Mouse (Mus musculus): Measurements from ENCODE around the gene Fam183b. TPM values are rescaled to one million over a fixed set of nuclear protein-coding genes. Genes with fewer than 3 reads are reported as not detected.
A peak's percentile ranks its signal among the peaks of the same experiment; 100 is the strongest.
"Not testable (repeated sequence)": the region's sequence is repeated elsewhere in the genome, so short reads cannot be mapped to it uniquely, and the experiment has no call there.

Fam183b gene
- not detected in 2 replicates for total RNA-seq (2014; fragmentation: Nextera tagmentation)
- not detected in 2 replicates for total RNA-seq (2017)
- not detected in 2 replicates for polyA plus RNA-seq (2012)

DNA sequence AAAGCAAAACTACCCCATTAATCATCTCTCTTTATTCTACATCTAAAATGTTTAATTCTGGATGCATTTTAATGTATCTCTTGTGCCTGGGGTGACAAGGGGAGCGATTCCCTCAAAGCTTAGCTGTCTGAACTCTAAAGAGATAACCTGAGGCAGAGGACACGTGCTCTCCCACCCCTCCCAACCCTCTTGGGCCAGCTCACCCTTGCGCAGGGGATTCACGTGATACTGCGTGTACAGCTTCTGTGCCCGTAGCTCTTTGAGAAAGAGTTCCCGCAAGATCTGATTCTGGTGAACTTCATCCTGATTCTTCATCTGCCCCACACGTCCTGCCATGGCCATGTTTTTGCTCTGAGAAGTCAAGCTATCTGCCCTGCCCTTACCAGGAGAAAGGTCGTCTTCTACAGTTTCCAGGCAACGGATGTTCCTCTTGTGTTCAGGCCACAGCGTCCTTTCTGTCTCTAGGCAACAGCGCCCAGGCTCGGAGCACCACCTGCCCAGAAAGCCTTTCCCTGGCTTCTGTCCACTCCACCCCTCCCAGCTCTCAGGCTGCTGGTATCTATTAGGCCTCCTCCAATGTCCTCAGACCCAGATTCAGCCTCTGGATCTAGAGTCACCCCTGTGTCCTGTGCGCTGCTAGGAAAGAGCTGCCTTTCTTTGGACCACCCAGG, at the start of gene Fam183b:
Gene Fam183b, minus strand, starts transcription at position 403 of the 671 bp plus-strand sequence.
- Histone ChIP-seq H3K4me3 (ENCODE audit: low read depth, low read length) (no peak within 1 kb of the TSS), H3K27me3 (ENCODE audit: insufficient read depth, low read length) (peaks cover 10% of the 10 kb centered on the region), H3K36me3 (replicated peaks) (no peaks in the 10 kb centered on the region), H3K4me1 (ENCODE audit: insufficient read depth, low read depth, low read length) (no peaks in the 10 kb centered on the region), H3K9me3 (replicated peaks) (no peaks in the 10 kb centered on the region)
- no peak for ATAC-seq (ENCODE audit: extremely low read depth, insufficient number of reproducible peaks, low FRiP score, poor library complexity, severe bottlenecking)
- TF ChIP-seq TAL1 (conservative IDR thresholded peaks at IDR 0.05; ENCODE audit: low read depth, low read length) (no peak), POLR2AphosphoS5 (IDR thresholded peaks at IDR 0.05; ENCODE audit: insufficient replicate concordance, low read depth, low read length) (no peak), GATA2 (IDR thresholded peaks at IDR 0.05; ENCODE audit: borderline replicate concordance, low read depth, low read length) (no peak), CTCF (IDR thresholded peaks at IDR 0.05; ENCODE audit: low read depth, low read length) (no peak), GATA1 (IDR thresholded peaks at IDR 0.05; ENCODE audit: borderline replicate concordance, low read length) (no peak)
- no peak for DNase-seq (ENCODE audit: low spot score)

DNA sequence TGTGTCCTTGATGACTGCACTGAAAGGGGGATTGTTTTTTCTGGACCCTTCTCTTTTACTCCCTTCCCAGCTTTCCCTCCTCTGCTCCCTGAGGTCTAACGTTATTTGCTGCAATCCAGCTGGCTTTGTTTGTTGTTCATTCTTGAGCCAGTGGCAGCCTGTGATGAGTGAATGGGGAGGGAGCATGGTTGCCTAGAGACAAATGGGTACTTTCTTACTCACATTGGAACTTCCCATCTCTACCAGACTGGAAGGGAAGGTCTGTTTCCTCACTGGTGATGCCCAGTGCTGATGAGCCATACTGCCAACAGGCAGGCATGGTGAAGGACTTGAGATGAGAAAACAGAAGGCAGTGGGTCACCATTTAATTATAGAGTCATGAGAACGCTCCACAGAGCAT, 48.0 kb upstream of the Fam183b start:
- H3K9me3 ChIP-seq (replicated peaks), result 0 out of 2 replicates have a peak, but pooled peaks cover 3% of the 10 kb centered on the region
- H3K27me3 ChIP-seq (ENCODE audit: insufficient read depth, low read length), result no peaks in the 10 kb centered on the region
- no peak overlapping the region for H3K4me3 ChIP-seq (ENCODE audit: low read depth, low read length)
- peaks cover 54% of the 10 kb centered on the region for H3K36me3 ChIP-seq (replicated peaks)
- no peak for DNase-seq (ENCODE audit: low spot score)
- no peak for TF ChIP-seq POLR2AphosphoS5 (IDR thresholded peaks at IDR 0.05; ENCODE audit: insufficient replicate concordance, low read depth, low read length)
- no peak for TF ChIP-seq TAL1 (conservative IDR thresholded peaks at IDR 0.05; ENCODE audit: low read depth, low read length)
- TF ChIP-seq GATA1 (IDR thresholded peaks at IDR 0.05; ENCODE audit: borderline replicate concordance, low read length), result no peak
- no peak for TF ChIP-seq CTCF (IDR thresholded peaks at IDR 0.05; ENCODE audit: low read depth, low read length)
- no peak for TF ChIP-seq GATA2 (IDR thresholded peaks at IDR 0.05; ENCODE audit: borderline replicate concordance, low read depth, low read length)
- ATAC-seq (ENCODE audit: extremely low read depth, insufficient number of reproducible peaks, low FRiP score, poor library complexity, severe bottlenecking), result no peak
- peaks cover 16% of the 10 kb centered on the region for H3K4me1 ChIP-seq (ENCODE audit: insufficient read depth, low read depth, low read length)

DNA sequence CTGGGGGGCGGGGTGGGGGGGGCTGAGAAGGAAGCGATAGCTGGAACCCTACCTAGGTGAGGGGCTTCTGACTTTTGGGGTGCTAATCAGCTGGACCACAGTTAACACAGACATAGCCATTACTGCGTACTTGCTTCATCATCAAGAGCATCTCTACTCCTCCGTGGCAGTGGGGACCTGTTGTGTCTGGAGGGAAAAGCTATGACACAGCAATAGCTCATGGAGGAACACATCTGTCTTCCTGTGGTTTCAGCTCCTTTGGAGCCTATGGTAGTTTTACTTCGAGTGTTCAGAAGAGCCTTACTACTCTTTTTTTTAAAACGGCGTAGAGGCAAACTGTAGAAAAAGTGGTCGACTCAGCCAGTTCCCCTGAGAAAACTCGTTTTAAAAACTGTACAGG, 45.9 kb upstream of the Fam183b start:
- Histone ChIP-seq H3K4me1 (ENCODE audit: insufficient read depth, low read depth, low read length) (peaks cover 16% of the 10 kb centered on the region), H3K27me3 (ENCODE audit: insufficient read depth, low read length) (no peaks in the 10 kb centered on the region), H3K4me3 (ENCODE audit: low read depth, low read length) (peak overlapping the region; percentile 73), H3K36me3 (replicated peaks) (peaks cover 34% of the 10 kb centered on the region), H3K9me3 (replicated peaks) (0 out of 2 replicates have a peak, but pooled peaks cover 3% of the 10 kb centered on the region)
- DNase-seq (ENCODE audit: low spot score), result no peak
- ATAC-seq (ENCODE audit: extremely low read depth, insufficient number of reproducible peaks, low FRiP score, poor library complexity, severe bottlenecking), result no peak
- no peak for TF ChIP-seq TAL1 (conservative IDR thresholded peaks at IDR 0.05; ENCODE audit: low read depth, low read length)
- no peak for TF ChIP-seq GATA2 (IDR thresholded peaks at IDR 0.05; ENCODE audit: borderline replicate concordance, low read depth, low read length)
- TF ChIP-seq POLR2AphosphoS5 (IDR thresholded peaks at IDR 0.05; ENCODE audit: insufficient replicate concordance, low read depth, low read length), result no peak
- no peak for TF ChIP-seq CTCF (IDR thresholded peaks at IDR 0.05; ENCODE audit: low read depth, low read length)
- TF ChIP-seq GATA1 (IDR thresholded peaks at IDR 0.05; ENCODE audit: borderline replicate concordance, low read length), result no peak

DNA sequence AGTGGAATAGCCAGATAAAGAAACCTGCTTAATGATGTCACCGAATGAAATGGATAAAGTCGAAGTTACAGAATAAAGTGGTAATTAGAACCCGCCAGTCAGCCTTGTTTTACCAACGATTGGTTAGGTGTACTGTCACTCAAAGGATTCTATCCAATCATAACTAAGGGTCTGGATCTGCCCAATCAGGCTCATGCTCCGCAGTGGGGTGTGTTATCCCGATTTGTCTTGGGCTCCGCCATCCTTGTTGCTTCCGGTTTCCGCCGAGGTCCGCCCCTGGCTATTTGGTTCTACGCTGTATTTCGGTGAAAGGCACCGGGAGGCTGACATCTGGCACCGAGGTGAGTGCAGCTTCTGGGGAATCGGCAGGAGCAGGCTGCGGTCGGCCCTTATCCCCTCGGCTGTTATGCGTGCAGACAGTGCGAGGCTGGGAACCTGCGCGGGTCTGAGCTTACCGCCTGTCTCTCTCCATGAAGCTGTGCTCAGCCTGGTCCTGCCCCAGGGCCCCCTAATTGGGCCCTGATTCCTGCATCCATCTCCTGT, 45.2 kb upstream of the Fam183b start, which contains the start of gene Gm12258:
Gene Gm12258, plus strand, starts transcription at position 240 of the 543 bp plus-strand sequence.
- Histone ChIP-seq H3K27me3 (ENCODE audit: insufficient read depth, low read length) (no peaks in the 10 kb centered on the region), H3K4me1 (ENCODE audit: insufficient read depth, low read depth, low read length) (peaks cover 16% of the 10 kb centered on the region), H3K9me3 (replicated peaks) (0 out of 2 replicates have a peak, but pooled peaks cover 3% of the 10 kb centered on the region), H3K36me3 (replicated peaks) (peaks cover 28% of the 10 kb centered on the region), H3K4me3 (ENCODE audit: low read depth, low read length) (peak within 1 kb of the TSS; percentile 73)
- no peak for TF ChIP-seq TAL1 (conservative IDR thresholded peaks at IDR 0.05; ENCODE audit: low read depth, low read length)
- TF ChIP-seq POLR2AphosphoS5 (IDR thresholded peaks at IDR 0.05; ENCODE audit: insufficient replicate concordance, low read depth, low read length), result no peak
- TF ChIP-seq GATA1 (IDR thresholded peaks at IDR 0.05; ENCODE audit: borderline replicate concordance, low read length), result no peak
- TF ChIP-seq GATA2 (IDR thresholded peaks at IDR 0.05; ENCODE audit: borderline replicate concordance, low read depth, low read length), result no peak
- TF ChIP-seq CTCF (IDR thresholded peaks at IDR 0.05; ENCODE audit: low read depth, low read length), result no peak
- DNase-seq (ENCODE audit: low spot score) (peak; percentile 96), ATAC-seq (ENCODE audit: extremely low read depth, insufficient number of reproducible peaks, low FRiP score, poor library complexity, severe bottlenecking) (peak; percentile 100)

DNA sequence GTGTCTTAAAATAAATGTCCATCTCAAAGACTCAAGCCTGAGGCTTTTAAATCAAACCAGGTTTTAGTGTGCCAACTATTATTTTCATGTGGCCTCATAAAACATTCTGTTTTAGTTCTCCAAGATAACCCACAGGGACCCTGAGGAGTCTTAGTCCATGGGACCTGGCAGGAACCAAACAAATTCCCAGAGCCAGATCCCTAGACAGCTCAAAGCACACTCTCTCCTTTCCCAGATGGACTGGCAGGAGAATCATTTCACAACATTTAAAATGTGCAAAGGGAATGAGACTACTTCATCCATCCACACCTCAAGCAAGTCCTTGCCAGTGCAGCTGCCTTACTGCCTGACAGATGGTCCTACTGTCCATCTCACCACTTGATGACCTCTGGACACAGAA, 37.2 kb upstream of the Fam183b start, which contains the start of gene Olfr311:
Gene Olfr311, plus strand, starts transcription at position 301 of the 400 bp plus-strand sequence.
- H3K36me3 ChIP-seq (replicated peaks); H3K27me3 ChIP-seq (ENCODE audit: insufficient read depth, low read length); ATAC-seq (ENCODE audit: extremely low read depth, insufficient number of reproducible peaks, low FRiP score, poor library complexity, severe bottlenecking); DNase-seq (ENCODE audit: low spot score); H3K9me3 ChIP-seq (replicated peaks); H3K4me1 ChIP-seq (ENCODE audit: insufficient read depth, low read depth, low read length); H3K4me3 ChIP-seq (ENCODE audit: low read depth, low read length): not testable (repeated sequence)

DNA sequence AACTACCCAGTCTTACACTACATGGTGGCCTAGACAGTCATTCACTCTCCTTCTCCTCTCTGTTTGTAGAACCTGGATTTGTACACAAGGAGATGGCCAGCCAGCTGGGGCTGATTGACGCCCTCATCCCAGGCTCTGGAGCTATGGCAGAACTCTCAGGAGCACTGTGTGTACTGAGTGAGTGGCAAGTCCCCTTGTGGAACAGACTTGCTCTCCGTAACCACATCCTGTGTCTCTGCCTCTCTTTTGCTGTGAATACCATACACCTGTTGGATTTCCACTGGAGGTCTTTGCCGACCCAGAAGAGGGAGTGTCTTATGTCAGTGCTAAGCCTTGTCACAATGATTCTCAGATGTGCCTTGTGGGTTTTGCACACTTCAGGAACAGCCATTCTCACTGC, 30.8 kb upstream of the Fam183b start:
- not testable (repeated sequence) for H3K36me3 ChIP-seq (replicated peaks); H3K27me3 ChIP-seq (ENCODE audit: insufficient read depth, low read length); DNase-seq (ENCODE audit: low spot score); H3K4me3 ChIP-seq (ENCODE audit: low read depth, low read length); H3K4me1 ChIP-seq (ENCODE audit: insufficient read depth, low read depth, low read length); H3K9me3 ChIP-seq (replicated peaks); ATAC-seq (ENCODE audit: extremely low read depth, insufficient number of reproducible peaks, low FRiP score, poor library complexity, severe bottlenecking)
